Mouse (Mus musculus): ENCODE results near the gene Edn2.

- TF ChIP-seq POLR2A (IDR thresholded peaks at IDR 0.05; ENCODE audit: control insufficient read depth, low read depth, low read length) (no peak), CTCF (IDR thresholded peaks at IDR 0.05; ENCODE audit: control insufficient read depth, insufficient read depth, insufficient replicate concordance, low read depth, low read length) (no peak)
These were observed at the start of gene Edn2 for GRCm38 (mm10) chr4:120161166-120161949.

Data from testis, adult 2 months (tissue).